Comparison of ENCODE assay signal across 8 mouse cellular contexts in the genomic region with DNA sequence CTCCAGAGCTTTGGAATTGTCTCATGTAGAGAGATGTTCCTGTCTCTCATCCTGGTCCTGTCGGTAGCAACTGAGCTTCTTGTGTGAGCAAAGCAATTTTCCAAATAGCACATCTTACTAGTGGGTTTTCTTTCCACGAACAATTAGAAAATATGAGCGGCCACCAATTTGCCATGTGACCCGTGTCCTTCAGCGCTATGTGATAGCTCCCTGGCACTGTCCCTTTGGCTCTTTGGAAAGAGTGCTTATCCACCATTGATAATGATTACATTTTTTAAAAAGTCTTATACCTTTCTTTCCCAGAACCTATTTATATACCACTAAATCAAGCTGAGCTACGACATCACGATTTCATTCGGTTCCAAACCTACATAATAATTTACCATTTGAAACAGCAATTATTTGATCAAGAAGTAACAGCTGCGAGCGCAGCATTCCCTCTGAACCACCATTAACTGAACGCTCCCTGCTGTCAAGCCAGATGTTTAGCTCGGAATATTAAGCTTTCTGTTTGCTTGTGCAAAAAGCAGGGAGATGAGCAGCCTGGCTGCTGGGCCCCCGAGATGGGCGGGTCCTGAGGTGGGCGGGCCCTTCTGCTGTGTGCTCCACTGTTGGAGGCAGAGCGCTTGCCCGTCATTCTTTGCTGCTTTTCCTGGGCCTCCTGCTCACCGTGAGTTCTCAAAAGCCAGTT. TPM values are rescaled to one million over a fixed set of nuclear protein-coding genes. Genes with fewer than 3 reads are reported as not detected.
DNase-seq lines count a peak whose midpoint lies in the region; ATAC-seq and TF ChIP-seq lines count a peak whose summit lies in the region.

No protein-coding gene starts in this region.

- H3K4me2 ChIP-seq in hindbrain, postnatal 0 days (ENCODE audit: low read depth, low read length), result peak overlapping the region; percentile 42

- no peaks in the 10 kb centered on the region for H3K27me3 ChIP-seq in hindbrain, postnatal 0 days (ENCODE audit: insufficient read depth, low read length)

- 34% methylated on average over 18 of the region's 18 CpGs for WGBS in hindbrain, postnatal 0 days

- peak; percentile 60 for DNase-seq in adrenal gland, postnatal 10 days
- DNase-seq in adrenal gland, postnatal 4 days (ENCODE audit: low spot score in 2 of 2), result no peak
- DNase-seq in c-Kit-positive CD71-positive TER-119-positive erythroid progenitor cells, embryonic 14.5 days (ENCODE audit: low spot score), result peak; percentile 61
- DNase-seq in frontal cortex, postnatal 10 days (ENCODE audit: low spot score in 2 of 2), result peak; percentile 30 to 40
- peak; percentile 77 for DNase-seq in hindbrain, postnatal 0 days (ENCODE audit: low spot score)
- DNase-seq in liver, result peak; percentile 86
- peak; percentile 56 for DNase-seq in neural tube, embryonic 10.5 days (ENCODE audit: extremely low spot score, low spot score)
- DNase-seq in thymus, postnatal 25 days, result peak; percentile 39

- H3K36me3 ChIP-seq in hindbrain, postnatal 0 days (ENCODE audit: insufficient read depth, low read length), result no peaks in the 10 kb centered on the region

- H3K4me1 ChIP-seq in hindbrain, postnatal 0 days (ENCODE audit: insufficient read depth, low read length), result 0 out of 2 replicates have a peak, but pooled peaks cover 3% of the 10 kb centered on the region

- H3K9me3 ChIP-seq in hindbrain, postnatal 0 days (ENCODE audit: low read length), result no peaks in the 10 kb centered on the region

- no peak for TF ChIP-seq CTCF in hindbrain, postnatal 0 days (IDR thresholded peaks at IDR 0.05; ENCODE audit: low read depth)

- H3K9ac ChIP-seq in hindbrain, postnatal 0 days (replicated peaks; ENCODE audit: low read length), result no peak overlapping the region; the same call in 1 of the 2 replicates

- peak; percentile 93 for ATAC-seq in hindbrain, postnatal 0 days

- H3K4me3 ChIP-seq in hindbrain, postnatal 0 days (ENCODE audit: low read length), result no peak overlapping the region; the same call in 1 of the 2 replicates

- H3K27ac ChIP-seq in hindbrain, postnatal 0 days, result peak overlapping the region; percentile 48; the same call in 1 of the 2 replicates

RNA-seq across cellular contexts. Expression of gene Scamp1, which starts 20.8 kb away (rescaled TPM):
- 10 to 100 TPM; 39.2 to 45.3 TPM for total RNA-seq in adrenal gland, postnatal 10 days (2021)
- total RNA-seq in adrenal gland, postnatal 4 days (2021), result 10 to 100 TPM; 48.1 to 50.1 TPM
- total RNA-seq in hindbrain, postnatal 0 days (2014; rRNA removed), result 106 and 126 TPM in 2 replicates
- polyA plus RNA-seq in hindbrain, postnatal 0 days (2015; fragmentation: Nextera tagmentation; extraction: Ambion mirVana), result 131 and 137 TPM in 2 replicates

RNA-seq across cellular contexts. Expression of gene Ap3b1, which starts 52.3 kb away (rescaled TPM):
- 10 to 100 TPM; 36.1 to 39.3 TPM for total RNA-seq in adrenal gland, postnatal 10 days (2021)
- total RNA-seq in adrenal gland, postnatal 4 days (2021), result 10 to 100 TPM; 48.1 to 53.5 TPM
- 14.7 and 16.9 TPM in 2 replicates for total RNA-seq in hindbrain, postnatal 0 days (2014; rRNA removed)
- 23.4 and 23.5 TPM in 2 replicates for polyA plus RNA-seq in hindbrain, postnatal 0 days (2015; fragmentation: Nextera tagmentation; extraction: Ambion mirVana)

Comparison
In these comparisons a context has a peak if more than half of its experiments do, and no peak if none do; other contexts are left out.
1. DNase-seq: peak in adrenal gland, postnatal 10 days (single experiment), c-Kit-positive CD71-positive TER-119-positive erythroid progenitor cells, embryonic 14.5 days (single experiment), frontal cortex, postnatal 10 days (2 of 2), hindbrain, postnatal 0 days (single experiment), liver (single experiment), neural tube, embryonic 10.5 days (single experiment) and thymus, postnatal 25 days (single experiment); none in adrenal gland, postnatal 4 days (0 of 2).